ENCODE assay signal across 17 mouse cellular contexts in genomic region chr10:18328331-18328908, GRCm38 (mm10). TPM values are rescaled to one million over a fixed set of nuclear protein-coding genes. Genes with fewer than 3 reads are reported as not detected.
A peak's percentile ranks its signal among the peaks of the same experiment; 100 is the strongest.
DNase-seq lines count a peak whose midpoint lies in the region; ATAC-seq and TF ChIP-seq lines count a peak whose summit lies in the region.
"Had no signal": no experiment of that assay in that cellular context is flagged by ENCODE, and none has a peak within 500 bp of the region (broad histone marks: within the 10 kb centered on the region; RNA-seq: fewer than 3 reads in every experiment).

No protein-coding gene starts in this region.

- 60% methylated on average over 5 of the region's 5 CpGs for WGBS in lung, embryonic 14.5 days
- WGBS in lung, adult 2 months: 72% methylated on average over 5 of the region's 5 CpGs
- whole genome bisulfite sequencing in intestine, embryonic 15.5 days: 69% methylated on average over 5 of the region's 5 CpGs
- WGBS in stomach, postnatal 0 days: 56% methylated on average over 5 of the region's 5 CpGs

- ATAC-seq in lung, embryonic 14.5 days (ENCODE audit: insufficient read depth): peak; percentile 40; the same call in 1 of the 2 replicates
- ATAC-seq in intestine, embryonic 15.5 days: 0 out of 2 replicates have a peak, but pooled peaks have one; percentile 43
- peak; percentile 18; the same call in 1 of the 2 replicates for ATAC-seq in stomach, postnatal 0 days (ENCODE audit: low FRiP score, low TSS enrichment)

- no peaks in the 10 kb centered on the region for H3K9me3 ChIP-seq in lung, embryonic 14.5 days (ENCODE audit: low read depth, low read length)
- no peaks in the 10 kb centered on the region for H3K9me3 ChIP-seq in intestine, embryonic 15.5 days
- no peaks in the 10 kb centered on the region for H3K9me3 ChIP-seq in stomach, postnatal 0 days (ENCODE audit: control insufficient read depth, low read length)
- H3K9me3 ChIP-seq: embryonic facial prominence, embryonic 13.5 days; midbrain, embryonic 12.5 days had no signal

- H3K36me3 ChIP-seq in lung, embryonic 14.5 days (ENCODE audit: insufficient read depth): no peaks in the 10 kb centered on the region
- no peaks in the 10 kb centered on the region for H3K36me3 ChIP-seq in intestine, embryonic 15.5 days
- H3K36me3 ChIP-seq in stomach, postnatal 0 days (ENCODE audit: control insufficient read depth, insufficient read depth, low read length): no peaks in the 10 kb centered on the region
- H3K36me3 ChIP-seq: embryonic facial prominence, embryonic 13.5 days; midbrain, embryonic 12.5 days had no signal

- H3K4me1 ChIP-seq in lung, embryonic 14.5 days (ENCODE audit: insufficient read depth): peaks cover 3% of the 10 kb centered on the region; the same call in 1 of the 2 replicates
- H3K4me1 ChIP-seq in lung, adult 2 months (ENCODE audit: control insufficient read depth, insufficient read depth, low read length): peaks cover 3% of the 10 kb centered on the region; the same call in 1 of the 2 replicates
- peaks cover 14% of the 10 kb centered on the region for H3K4me1 ChIP-seq in intestine, embryonic 15.5 days (replicated peaks)
- H3K4me1 ChIP-seq in stomach, postnatal 0 days (replicated peaks; ENCODE audit: control insufficient read depth, insufficient read depth): peaks cover 5% of the 10 kb centered on the region; the same call in 1 of the 2 replicates

- H3K27ac ChIP-seq in lung, embryonic 14.5 days (ENCODE audit: low read depth): no peak overlapping the region
- no peak overlapping the region for H3K27ac ChIP-seq in intestine, embryonic 15.5 days
- no peak overlapping the region for H3K27ac ChIP-seq in stomach, postnatal 0 days (replicated peaks)
- H3K27ac ChIP-seq: liver, embryonic 14.5 days; midbrain, embryonic 12.5 days had no signal

- DNase-seq in heart, adult 11 months: peak; percentile 90
- no peak for DNase-seq in heart, postnatal 36 days
- no peak for DNase-seq in lung, embryonic 14.5 days
- no peak for DNase-seq in lung, adult 2 months
- no peak for DNase-seq in stomach, postnatal 0 days (ENCODE audit: low spot score)
- DNase-seq in spleen, adult 18-20 months: no peak
- DNase-seq in cerebellum, adult 11 months: no peak
- DNase-seq: adrenal gland, postnatal 14 days; gastrocnemius, postnatal 25 days; heart, postnatal 4 days; kidney, postnatal 14 days; right cerebral cortex, adult 18-20 months had no signal

- H3K9ac ChIP-seq in lung, embryonic 14.5 days: no peak overlapping the region
- no peak overlapping the region for H3K9ac ChIP-seq in intestine, embryonic 15.5 days
- no peak overlapping the region for H3K9ac ChIP-seq in stomach, postnatal 0 days (ENCODE audit: low read length)
- H3K9ac ChIP-seq: liver, embryonic 14.5 days had no signal

- TF ChIP-seq CTCF in lung, embryonic 14.5 days (IDR thresholded peaks at IDR 0.05; ENCODE audit: low read depth): no peak
- no peak for TF ChIP-seq CTCF in lung, adult 2 months (IDR thresholded peaks at IDR 0.05; ENCODE audit: insufficient read depth, low read length)
- no peak for TF ChIP-seq CTCF in stomach, postnatal 0 days (IDR thresholded peaks at IDR 0.05; ENCODE audit: low read depth)

- TF ChIP-seq EP300 in stomach, postnatal 0 days (optimal IDR thresholded peaks at IDR 0.05): no peak

- no peak overlapping the region for H3K4me2 ChIP-seq in lung, embryonic 14.5 days
- no peak overlapping the region for H3K4me2 ChIP-seq in intestine, embryonic 15.5 days (replicated peaks)
- no peak overlapping the region for H3K4me2 ChIP-seq in stomach, postnatal 0 days (replicated peaks; ENCODE audit: low read depth)

- TF ChIP-seq POLR2A in lung, adult 2 months (IDR thresholded peaks at IDR 0.05; ENCODE audit: borderline replicate concordance, extremely low read depth, low read depth, low read length): no peak

- no peaks in the 10 kb centered on the region for H3K27me3 ChIP-seq in lung, embryonic 14.5 days (ENCODE audit: insufficient read depth, low read length)
- H3K27me3 ChIP-seq in intestine, embryonic 15.5 days (replicated peaks): no peaks in the 10 kb centered on the region
- no peaks in the 10 kb centered on the region for H3K27me3 ChIP-seq in stomach, postnatal 0 days (ENCODE audit: control insufficient read depth, insufficient read depth, low read length)
- H3K27me3 ChIP-seq: embryonic facial prominence, embryonic 13.5 days had no signal

- no peak overlapping the region for H3K4me3 ChIP-seq in lung, embryonic 14.5 days (ENCODE audit: low read depth, low read length)
- no peak overlapping the region for H3K4me3 ChIP-seq in lung, adult 2 months (replicated peaks; ENCODE audit: extremely low read depth, low read depth, low read length)
- H3K4me3 ChIP-seq in intestine, embryonic 15.5 days (replicated peaks): no peak overlapping the region
- no peak overlapping the region for H3K4me3 ChIP-seq in stomach, postnatal 0 days (ENCODE audit: low read depth, low read length)

- intact Hi-C loops in heart, postnatal 36 days (cut with DNase I): no loop called here

RNA-seq across cellular contexts. Expression of gene Nhsl1, which starts 9.6 kb away (rescaled TPM):
- total RNA-seq in heart, postnatal 36 days (2021): 10 to 100 TPM; 14.5 to 21.3 TPM
- polyA plus RNA-seq in lung, embryonic 14.5 days (2014; fragmentation: Nextera tagmentation; extraction: Ambion mirVana): 5.5 and 7.0 TPM in 2 replicates
- polyA plus RNA-seq in lung, adult 2 months (2012; rRNA removed): 5.9 and 9.0 TPM in 2 replicates
- polyA plus RNA-seq in intestine, embryonic 15.5 days (2015; fragmentation: Nextera tagmentation; extraction: Ambion mirVana): 9.2 and 10.0 TPM in 2 replicates
- polyA plus RNA-seq in stomach, postnatal 0 days (2015; fragmentation: Nextera tagmentation; extraction: Ambion mirVana): 4.3 and 4.7 TPM in 2 replicates
- total RNA-seq: MEL had no signal
